Mouse (Mus musculus): Measurements from ENCODE around the gene Ptprc. TPM values are rescaled to one million over a fixed set of nuclear protein-coding genes. Genes with fewer than 3 reads are reported as not detected.

Ptprc gene
- total RNA-seq, 1 experiment from 2014 or later = 2,727 TPM

- no peak for ATAC-seq (ENCODE audit: extremely low read depth, insufficient number of reproducible peaks, low FRiP score, poor library complexity, severe bottlenecking)
Measured at GRCm38 (mm10) chr1:138093219-138093618, 82.3 kb downstream of the Ptprc start.

GRCm38 (mm10) chr1:138085810-138086209 is 89.7 kb downstream of the Ptprc start:
- ATAC-seq (ENCODE audit: extremely low read depth, insufficient number of reproducible peaks, low FRiP score, poor library complexity, severe bottlenecking) = 0 out of 2 replicates have a peak, but pooled peaks have one; percentile 26

- ATAC-seq (ENCODE audit: extremely low read depth, insufficient number of reproducible peaks, low FRiP score, poor library complexity, severe bottlenecking) = no peak
Measured at GRCm38 (mm10) chr1:138083707-138084106, 91.8 kb downstream of the Ptprc start.

GRCm38 (mm10) chr1:138080308-138080707 is 95.2 kb downstream of the Ptprc start:
- no peak for ATAC-seq (ENCODE audit: extremely low read depth, insufficient number of reproducible peaks, low FRiP score, poor library complexity, severe bottlenecking)

- ATAC-seq (ENCODE audit: extremely low read depth, insufficient number of reproducible peaks, low FRiP score, poor library complexity, severe bottlenecking) = peak; percentile 80
Measured at GRCm38 (mm10) chr1:138044196-138044945, 131.1 kb downstream of the Ptprc start.

- no peak for ATAC-seq (ENCODE audit: extremely low read depth, insufficient number of reproducible peaks, low FRiP score, poor library complexity, severe bottlenecking)
Measured at GRCm38 (mm10) chr1:138040556-138040955, 135.0 kb downstream of the Ptprc start.

GRCm38 (mm10) chr1:138039201-138039600 is 136.3 kb downstream of the Ptprc start:
- no peak for ATAC-seq (ENCODE audit: extremely low read depth, insufficient number of reproducible peaks, low FRiP score, poor library complexity, severe bottlenecking)

- ATAC-seq (ENCODE audit: extremely low read depth, insufficient number of reproducible peaks, low FRiP score, poor library complexity, severe bottlenecking) = no peak
Measured at GRCm38 (mm10) chr1:138037484-138037883, 138.0 kb downstream of the Ptprc start.

GRCm38 (mm10) chr1:138029649-138030048 is 145.9 kb downstream of the Ptprc start:
- ATAC-seq (ENCODE audit: extremely low read depth, insufficient number of reproducible peaks, low FRiP score, poor library complexity, severe bottlenecking) = no peak

- no peak for ATAC-seq (ENCODE audit: extremely low read depth, insufficient number of reproducible peaks, low FRiP score, poor library complexity, severe bottlenecking)
Measured at GRCm38 (mm10) chr1:138025298-138025697, 150.2 kb downstream of the Ptprc start.

GRCm38 (mm10) chr1:138023601-138024000 is 151.9 kb downstream of the Ptprc start:
- ATAC-seq (ENCODE audit: extremely low read depth, insufficient number of reproducible peaks, low FRiP score, poor library complexity, severe bottlenecking) = no peak

- no peak for ATAC-seq (ENCODE audit: extremely low read depth, insufficient number of reproducible peaks, low FRiP score, poor library complexity, severe bottlenecking)
Measured at GRCm38 (mm10) chr1:138022918-138023295, 152.6 kb downstream of the Ptprc start.

- ATAC-seq (ENCODE audit: extremely low read depth, insufficient number of reproducible peaks, low FRiP score, poor library complexity, severe bottlenecking) = no peak
Measured at GRCm38 (mm10) chr1:138021962-138022917, 153.3 kb downstream of the Ptprc start.

Other genes with a start within 250 kb of the Ptprc start
- not detected in 2 replicates for gene Atp6v1g3, start 98.0 kb upstream of the Ptprc start, total RNA-seq (2017)

Measured in neutrophil, adult 5-6 weeks (primary cell).